Mouse (Mus musculus): ENCODE measurements around the gene Ap3d1. TPM values are rescaled to one million over a fixed set of nuclear protein-coding genes. Genes with fewer than 3 reads are reported as not detected.
A peak's percentile ranks its signal among the peaks of the same experiment; 100 is the strongest.

The Ap3d1 gene
- 70.5 and 71.4 TPM in 2 replicates for polyA plus RNA-seq (2015; fragmentation: Nextera tagmentation; extraction: Ambion mirVana)

DNA sequence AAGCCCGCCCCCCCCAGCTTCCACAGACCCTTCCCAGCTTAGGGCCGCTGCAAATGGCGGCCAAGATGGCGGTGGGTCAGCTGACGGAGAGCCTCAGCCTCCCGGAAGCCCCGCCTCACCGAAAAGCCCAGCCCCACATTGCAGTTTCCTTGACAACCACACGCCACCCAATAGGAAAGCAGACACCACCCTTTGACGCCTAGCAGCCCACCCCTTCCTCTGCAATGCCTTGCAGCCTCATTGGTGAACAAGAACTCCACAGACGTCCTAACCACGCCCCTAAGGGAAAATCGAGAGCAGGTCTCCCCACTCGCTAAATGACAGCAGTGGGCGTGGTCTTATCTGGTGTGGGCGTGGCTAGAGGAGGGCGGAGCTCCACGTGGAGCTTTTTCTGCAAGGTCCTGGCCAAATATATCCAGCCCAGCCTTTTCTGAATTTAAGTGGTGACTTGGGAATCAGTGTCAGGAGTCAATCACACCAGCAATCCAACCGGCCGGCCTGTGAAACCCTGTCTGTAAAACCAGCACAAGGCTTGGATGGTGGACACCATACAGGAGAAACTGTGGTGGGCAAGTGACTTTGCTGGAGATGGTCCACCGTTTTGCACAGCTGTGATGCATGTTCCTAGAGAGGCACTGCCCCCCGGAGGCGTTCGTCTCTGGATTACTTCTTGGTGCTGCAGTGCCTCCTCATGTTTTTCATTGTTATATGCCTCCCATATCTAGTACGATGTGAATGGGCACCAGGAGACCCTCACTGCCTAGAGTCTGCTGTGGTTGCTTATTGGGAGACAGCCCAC is at the start of gene Ap3d1:
Gene Ap3d1 (minus strand): TSS at position 85 of the 799 bp plus-strand sequence.
- ATAC-seq, result peak; percentile 99
- WGBS, result 2% methylated on average over 25 of the region's 25 CpGs
- Histone ChIP-seq H3K9ac (peak within 1 kb of the TSS; percentile 94), H3K36me3 (peaks cover under 1% of the 10 kb centered on the region; the same call in 1 of the 2 replicates), H3K27me3 (replicated peaks) (no peaks in the 10 kb centered on the region), H3K4me3 (replicated peaks) (peak within 1 kb of the TSS; percentile 89), H3K4me1 (replicated peaks) (peaks cover 25% of the 10 kb centered on the region), H3K27ac (peak within 1 kb of the TSS; percentile 68), H3K4me2 (replicated peaks) (peak within 1 kb of the TSS; percentile 88), H3K9me3 (no peaks in the 10 kb centered on the region)

DNA sequence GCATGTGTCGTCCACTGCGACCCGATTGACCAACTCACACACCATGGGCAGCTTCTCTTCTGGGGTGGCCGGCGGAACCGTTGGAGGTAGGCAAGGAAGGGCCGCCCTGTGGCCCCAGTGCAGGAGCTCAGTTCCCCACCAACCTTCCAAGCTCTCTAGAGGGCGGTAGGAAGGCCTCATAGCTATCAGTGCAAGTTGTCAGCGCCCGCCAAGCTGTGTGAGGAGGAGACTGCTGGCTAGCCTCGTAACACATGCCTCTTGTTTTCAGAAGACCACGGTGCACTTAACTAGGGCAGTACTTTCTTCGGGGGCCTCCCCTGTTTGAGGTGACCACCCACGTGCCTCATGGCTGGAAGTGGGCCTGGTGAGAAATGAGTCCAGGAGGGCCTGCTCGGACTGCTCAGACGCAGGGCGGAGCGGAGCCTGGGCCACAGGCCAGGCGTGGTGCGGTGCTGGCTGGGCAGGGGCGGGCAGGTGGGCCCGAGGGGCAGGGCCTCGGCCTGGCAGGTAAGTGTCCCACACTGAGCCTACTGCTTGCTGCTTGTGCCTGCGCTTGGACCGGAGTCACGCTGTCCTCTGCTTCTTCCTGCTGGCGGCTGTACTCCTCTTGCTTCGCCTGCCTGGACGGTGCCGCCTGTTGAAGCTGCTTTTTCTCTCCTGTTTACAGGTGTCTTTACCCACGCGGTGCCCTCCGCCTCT is 49.6 kb upstream of the Ap3d1 start:
- 82% methylated on average over 33 of the region's 33 CpGs for WGBS
- Histone ChIP-seq H3K36me3 (peaks cover 70% of the 10 kb centered on the region), H3K27me3 (replicated peaks) (no peaks in the 10 kb centered on the region), H3K4me1 (replicated peaks) (peaks cover 18% of the 10 kb centered on the region), H3K4me2 (replicated peaks) (no peak overlapping the region), H3K9me3 (no peaks in the 10 kb centered on the region), H3K9ac (no peak overlapping the region), H3K27ac (no peak overlapping the region), H3K4me3 (replicated peaks) (no peak overlapping the region)
- ATAC-seq, result 0 out of 2 replicates have a peak, but pooled peaks have one; percentile 7

DNA sequence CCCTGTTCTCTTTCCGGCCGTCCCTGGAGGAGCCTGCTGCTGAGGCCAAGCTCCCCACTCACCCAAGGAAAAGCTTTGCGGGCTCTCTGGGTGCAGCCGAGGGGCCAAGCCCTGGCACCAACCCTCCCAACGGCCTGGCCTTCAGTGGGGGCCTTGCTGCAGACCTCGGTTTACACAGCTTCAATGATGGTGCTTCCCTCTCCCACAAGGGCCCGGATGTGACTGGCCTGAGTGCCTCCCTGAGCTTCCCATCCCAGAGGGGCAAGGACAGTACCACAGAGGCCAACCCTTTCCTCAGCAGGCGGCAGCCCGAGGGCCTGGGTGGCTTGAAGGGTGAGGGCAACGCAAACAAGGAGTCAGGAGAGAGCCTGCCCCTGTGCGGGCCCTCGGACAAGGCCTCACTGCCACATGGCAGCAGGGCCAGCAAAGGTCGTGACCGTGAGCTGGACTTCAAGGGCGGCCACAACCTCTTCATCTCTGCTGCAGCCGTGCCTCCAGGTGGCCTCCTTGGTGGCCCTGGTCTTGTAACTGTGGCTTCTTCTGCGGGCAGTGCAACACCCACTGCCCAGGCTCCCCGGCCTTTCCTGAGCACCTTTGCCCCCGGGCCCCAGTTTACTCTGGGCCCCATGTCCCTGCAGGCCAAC is 48.8 kb upstream of the Ap3d1 start:
- Histone ChIP-seq H3K4me3 (replicated peaks) (no peak overlapping the region), H3K4me1 (replicated peaks) (peaks cover 12% of the 10 kb centered on the region; the same call in 1 of the 2 replicates), H3K9ac (no peak overlapping the region), H3K27ac (no peak overlapping the region), H3K36me3 (peaks cover 77% of the 10 kb centered on the region), H3K4me2 (replicated peaks) (no peak overlapping the region), H3K27me3 (replicated peaks) (no peaks in the 10 kb centered on the region), H3K9me3 (no peaks in the 10 kb centered on the region)
- WGBS, result 87% methylated on average over 19 of the region's 19 CpGs
- ATAC-seq, result no peak; the same call in 1 of the 2 replicates

DNA sequence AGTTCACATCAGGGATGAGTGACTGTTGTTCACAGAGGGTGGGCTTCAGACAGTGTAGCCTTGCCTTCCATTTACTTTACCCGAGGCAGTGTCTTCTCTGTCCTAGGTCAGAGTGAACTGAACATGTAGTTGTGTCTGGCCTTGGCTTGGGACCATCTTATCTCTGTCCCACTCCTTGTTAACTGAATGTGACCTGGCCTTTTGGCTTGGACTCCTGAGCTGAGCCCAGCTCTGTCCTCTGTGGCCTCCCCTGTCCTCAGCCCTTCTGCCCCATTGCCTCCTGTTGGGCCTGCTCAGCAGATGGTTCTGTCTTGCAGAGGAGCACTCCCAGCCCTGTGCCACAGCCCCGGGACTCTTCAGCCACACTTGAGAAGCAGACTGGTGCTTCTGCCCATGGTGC is 45.5 kb upstream of the Ap3d1 start:
- Histone ChIP-seq H3K4me2 (replicated peaks) (no peak overlapping the region), H3K27me3 (replicated peaks) (no peaks in the 10 kb centered on the region), H3K36me3 (peaks cover 85% of the 10 kb centered on the region), H3K27ac (no peak overlapping the region), H3K9me3 (no peaks in the 10 kb centered on the region), H3K4me1 (replicated peaks) (0 out of 2 replicates have a peak, but pooled peaks cover 7% of the 10 kb centered on the region), H3K9ac (no peak overlapping the region), H3K4me3 (replicated peaks) (no peak overlapping the region)
- whole genome bisulfite sequencing, result 80% methylated on average over 2 of the region's 2 CpGs
- no peak for ATAC-seq

DNA sequence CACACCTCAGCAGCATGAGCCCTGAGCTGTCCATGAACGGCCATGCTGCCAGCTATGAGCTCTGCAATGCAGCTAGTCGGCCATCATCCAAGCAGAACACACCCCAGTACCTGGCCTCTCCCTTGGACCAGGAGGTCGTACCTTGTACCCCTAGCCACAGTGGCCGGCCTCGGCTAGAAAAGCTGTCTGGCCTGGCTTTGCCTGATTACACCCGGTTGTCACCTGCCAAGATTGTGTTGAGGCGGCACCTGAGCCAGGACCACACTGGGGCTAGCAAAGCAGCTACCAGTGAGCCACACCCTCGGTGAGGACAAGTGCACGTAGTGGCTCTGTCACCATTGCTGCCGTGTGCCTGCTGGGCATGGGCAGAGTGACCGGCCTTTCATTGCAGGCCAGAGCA is 43.9 kb upstream of the Ap3d1 start:
- Histone ChIP-seq H3K36me3 (peaks cover 70% of the 10 kb centered on the region), H3K4me2 (replicated peaks) (no peak overlapping the region), H3K9ac (no peak overlapping the region), H3K4me3 (replicated peaks) (no peak overlapping the region), H3K27me3 (replicated peaks) (no peaks in the 10 kb centered on the region), H3K4me1 (replicated peaks) (no peaks in the 10 kb centered on the region), H3K27ac (no peak overlapping the region), H3K9me3 (no peaks in the 10 kb centered on the region)
- 94% methylated on average over 11 of the region's 11 CpGs for WGBS
- no peak for ATAC-seq

DNA sequence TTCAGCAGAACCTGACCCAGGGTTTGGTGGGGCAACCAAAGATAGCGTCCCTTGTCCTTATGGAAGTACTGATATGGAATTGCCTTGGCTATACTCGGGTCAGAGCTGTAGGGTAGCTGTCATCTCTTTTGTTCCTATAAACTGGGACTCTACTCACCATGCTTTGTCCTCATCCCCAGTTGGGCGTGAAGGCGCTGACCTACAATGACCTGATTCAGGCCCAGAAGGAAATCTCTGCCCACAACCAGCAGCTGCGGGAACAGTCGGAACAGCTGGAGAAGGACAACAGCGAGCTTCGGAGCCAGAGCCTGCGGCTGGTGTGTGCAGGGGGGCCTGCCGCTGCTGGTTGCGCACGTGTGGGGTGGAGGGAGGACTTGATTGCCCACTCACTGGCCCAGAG is 42.8 kb upstream of the Ap3d1 start:
- no peak overlapping the region for H3K27ac ChIP-seq
- no peak for ATAC-seq
- H3K36me3 ChIP-seq, result peaks cover 62% of the 10 kb centered on the region
- H3K4me3 ChIP-seq (replicated peaks), result no peak overlapping the region
- no peaks in the 10 kb centered on the region for H3K4me1 ChIP-seq (replicated peaks)
- H3K9ac ChIP-seq, result no peak overlapping the region
- no peak overlapping the region for H3K4me2 ChIP-seq (replicated peaks)
- WGBS, result 88% methylated on average over 12 of the region's 12 CpGs
- no peaks in the 10 kb centered on the region for H3K9me3 ChIP-seq
- no peaks in the 10 kb centered on the region for H3K27me3 ChIP-seq (replicated peaks)

DNA sequence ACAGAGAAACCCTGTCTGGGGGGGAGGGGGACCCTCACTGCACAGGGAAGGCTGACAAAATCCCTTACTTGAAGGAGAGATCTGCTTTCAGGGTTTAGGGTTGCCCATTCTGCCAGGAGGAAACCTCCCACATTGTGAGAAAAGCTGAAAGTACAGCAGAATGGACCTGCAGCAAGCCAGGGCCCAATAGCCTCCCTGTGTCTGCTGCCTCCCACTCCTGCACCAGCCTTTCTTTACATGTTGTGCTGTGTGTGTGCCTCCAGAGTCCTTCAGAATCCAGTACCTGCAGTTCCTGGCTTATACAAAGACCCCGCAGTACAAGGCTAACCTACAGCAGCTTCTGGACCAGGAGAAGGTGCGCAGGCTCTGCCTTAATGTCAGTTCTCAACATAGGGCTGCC is 42.2 kb upstream of the Ap3d1 start:
- Histone ChIP-seq H3K4me2 (replicated peaks) (no peak overlapping the region), H3K9ac (no peak overlapping the region), H3K9me3 (no peaks in the 10 kb centered on the region), H3K27me3 (replicated peaks) (no peaks in the 10 kb centered on the region), H3K4me1 (replicated peaks) (no peaks in the 10 kb centered on the region), H3K27ac (no peak overlapping the region), H3K4me3 (replicated peaks) (no peak overlapping the region), H3K36me3 (peaks cover 64% of the 10 kb centered on the region)
- ATAC-seq, result no peak
- WGBS, result 99% methylated on average over 2 of the region's 2 CpGs

DNA sequence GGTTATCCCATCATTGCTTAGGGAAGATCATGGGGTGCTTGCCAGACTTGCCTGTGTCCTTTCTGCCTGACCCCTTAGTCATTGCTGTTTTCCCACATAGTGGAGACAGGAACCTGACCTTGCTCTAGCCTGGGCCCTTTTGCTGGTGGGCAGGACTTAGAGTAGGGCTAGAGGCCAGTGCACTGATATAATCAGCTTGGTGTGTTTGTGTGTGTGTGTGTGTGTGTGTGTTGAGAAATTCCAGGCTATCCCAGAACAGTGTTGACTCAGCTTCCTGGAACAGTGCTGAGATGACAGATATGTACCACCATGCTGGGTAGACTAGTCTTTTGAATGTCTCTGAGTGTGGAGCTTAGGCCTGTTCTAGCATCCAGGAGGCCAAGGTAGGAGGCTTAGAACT is 37.5 kb upstream of the Ap3d1 start:
- no peak overlapping the region for H3K27ac ChIP-seq
- H3K4me3 ChIP-seq (replicated peaks), result no peak overlapping the region
- H3K4me1 ChIP-seq (replicated peaks), result no peaks in the 10 kb centered on the region
- H3K9me3 ChIP-seq, result no peaks in the 10 kb centered on the region
- no peak overlapping the region for H3K9ac ChIP-seq
- H3K36me3 ChIP-seq, result peaks cover 66% of the 10 kb centered on the region
- H3K27me3 ChIP-seq (replicated peaks), result no peaks in the 10 kb centered on the region
- no peak overlapping the region for H3K4me2 ChIP-seq (replicated peaks)
- ATAC-seq, result no peak

DNA sequence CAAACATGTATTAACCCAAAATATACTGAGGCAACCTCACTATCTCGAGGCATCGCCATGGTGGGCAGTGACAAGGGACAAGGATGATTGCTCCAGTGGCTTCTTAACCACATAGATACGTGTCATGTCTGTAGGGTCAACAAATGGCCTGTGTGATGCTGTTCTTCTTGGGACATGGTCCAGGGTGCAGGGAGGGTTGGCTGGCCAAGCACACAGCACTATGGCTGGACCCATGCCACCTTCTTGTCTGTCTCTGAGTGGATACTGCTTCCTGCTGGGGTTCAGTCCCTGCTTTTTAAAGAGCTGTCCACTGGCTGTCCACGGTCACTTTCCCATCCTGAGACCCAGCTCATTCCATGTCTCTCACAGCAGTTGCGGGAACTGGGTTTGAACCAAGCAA is 35.1 kb upstream of the Ap3d1 start:
- Histone ChIP-seq H3K4me2 (replicated peaks) (no peak overlapping the region), H3K9me3 (no peaks in the 10 kb centered on the region), H3K27me3 (replicated peaks) (no peaks in the 10 kb centered on the region), H3K27ac (no peak overlapping the region), H3K9ac (no peak overlapping the region), H3K36me3 (peaks cover 62% of the 10 kb centered on the region), H3K4me3 (replicated peaks) (no peak overlapping the region), H3K4me1 (replicated peaks) (peaks cover 8% of the 10 kb centered on the region; the same call in 1 of the 2 replicates)
- ATAC-seq, result no peak
- 95% methylated on average over 5 of the region's 5 CpGs for WGBS

DNA sequence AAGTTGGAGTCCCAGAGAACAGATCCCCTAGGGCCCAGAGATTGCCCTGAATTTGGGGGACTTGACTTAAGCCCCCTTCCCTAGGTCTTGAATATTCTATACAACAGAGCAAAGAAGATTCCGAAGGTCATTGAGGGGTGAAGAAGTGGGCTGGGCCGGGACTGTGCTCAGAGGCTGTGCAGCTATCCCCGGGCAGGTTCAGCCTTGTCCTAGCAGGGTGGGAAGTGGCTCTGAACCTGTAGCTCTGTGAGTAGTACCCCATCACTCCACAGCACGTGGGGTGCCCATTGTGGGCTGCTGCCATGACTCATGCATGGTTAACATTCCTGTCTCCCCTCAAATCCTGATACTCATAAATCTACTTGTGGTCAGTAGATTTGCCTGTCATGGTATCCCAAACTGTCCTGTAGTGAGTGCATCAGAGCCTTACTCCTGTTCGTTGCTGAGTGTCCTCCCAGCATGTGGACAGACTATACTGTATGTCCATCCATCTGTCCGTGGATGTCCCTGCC is 34.4 kb upstream of the Ap3d1 start:
- Histone ChIP-seq H3K4me1 (replicated peaks) (peaks cover 8% of the 10 kb centered on the region; the same call in 1 of the 2 replicates), H3K4me2 (replicated peaks) (no peak overlapping the region), H3K4me3 (replicated peaks) (no peak overlapping the region), H3K36me3 (peaks cover 68% of the 10 kb centered on the region), H3K9ac (no peak overlapping the region), H3K27me3 (replicated peaks) (no peaks in the 10 kb centered on the region), H3K9me3 (no peaks in the 10 kb centered on the region), H3K27ac (no peak overlapping the region)
- WGBS, result 87% methylated on average over 6 of the region's 6 CpGs
- no peak for ATAC-seq

DNA sequence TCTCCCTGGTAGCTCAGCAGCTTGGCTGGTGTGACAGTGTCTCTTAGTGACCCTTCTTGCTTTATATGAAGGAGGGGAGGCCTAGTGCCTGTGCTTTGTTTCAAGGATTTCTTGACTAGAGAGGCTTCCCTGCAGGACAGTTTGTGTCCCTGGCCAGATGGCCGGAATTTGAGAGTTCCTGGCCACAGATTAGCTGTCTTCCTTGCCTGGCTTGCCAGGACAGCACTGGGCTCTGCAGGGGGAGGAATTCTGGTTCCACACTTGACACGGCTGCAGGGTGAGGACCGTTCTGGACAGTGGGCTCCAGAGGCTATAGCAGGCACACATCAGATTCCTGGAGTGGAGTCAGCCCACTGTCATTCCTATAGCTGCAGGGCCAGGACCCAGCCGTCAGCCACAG is 33.7 kb upstream of the Ap3d1 start:
- no peak overlapping the region for H3K9ac ChIP-seq
- 92% methylated on average over 4 of the region's 4 CpGs for WGBS
- no peak overlapping the region for H3K27ac ChIP-seq
- no peak for ATAC-seq
- no peak overlapping the region for H3K4me3 ChIP-seq (replicated peaks)
- H3K27me3 ChIP-seq (replicated peaks), result no peaks in the 10 kb centered on the region
- H3K4me2 ChIP-seq (replicated peaks), result no peak overlapping the region
- peaks cover 75% of the 10 kb centered on the region for H3K36me3 ChIP-seq
- no peaks in the 10 kb centered on the region for H3K9me3 ChIP-seq
- H3K4me1 ChIP-seq (replicated peaks), result peaks cover 8% of the 10 kb centered on the region; the same call in 1 of the 2 replicates

DNA sequence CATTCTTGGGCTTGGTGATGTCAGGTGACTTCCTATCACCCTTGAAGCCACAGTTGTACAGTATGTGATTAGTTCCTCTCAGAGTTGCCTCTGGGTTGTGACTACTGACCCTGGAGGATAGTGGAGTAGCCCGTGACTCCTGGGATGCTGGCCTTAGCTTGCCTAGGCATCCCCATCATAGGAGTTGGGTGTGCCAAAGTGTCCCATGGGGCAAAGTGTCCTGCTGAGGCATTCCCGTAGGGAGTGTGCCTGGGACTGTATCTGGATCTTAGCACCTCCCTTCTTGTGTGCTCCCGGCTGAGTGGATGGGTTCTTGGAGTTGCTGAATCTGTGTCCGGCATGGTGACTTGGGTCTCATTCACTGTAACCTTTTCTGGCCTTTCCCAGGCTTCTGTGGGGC is 32.9 kb upstream of the Ap3d1 start:
- Histone ChIP-seq H3K27ac (no peak overlapping the region), H3K4me2 (replicated peaks) (no peak overlapping the region), H3K9me3 (no peaks in the 10 kb centered on the region), H3K4me1 (replicated peaks) (peaks cover 8% of the 10 kb centered on the region; the same call in 1 of the 2 replicates), H3K36me3 (peaks cover 80% of the 10 kb centered on the region), H3K27me3 (replicated peaks) (no peaks in the 10 kb centered on the region), H3K4me3 (replicated peaks) (no peak overlapping the region), H3K9ac (no peak overlapping the region)
- 86% methylated on average over 4 of the region's 4 CpGs for WGBS
- ATAC-seq, result no peak
